Mouse (Mus musculus): ENCODE measurements around the gene 1700025G04Rik.

- TF ChIP-seq CTCF (IDR thresholded peaks at IDR 0.05; ENCODE audit: extremely low read depth, insufficient read depth, low read length) (no peak), POLR2A (IDR thresholded peaks at IDR 0.05; ENCODE audit: extremely low read depth, insufficient read depth, low read length) (no peak)
Measured at GRCm38 (mm10) chr1:152034766-152035165, 55.2 kb downstream of the 1700025G04Rik start.

Measured in cortical plate, adult 2 months (tissue).